In genomic region chr5:112279181-112280021, GRCm38 (mm10) we compare ENCODE assay signal across 9 mouse cellular contexts. TPM values are rescaled to one million over a fixed set of nuclear protein-coding genes. Genes with fewer than 3 reads are reported as not detected.
DNase-seq lines count a peak whose midpoint lies in the region; ATAC-seq lines count a peak whose summit lies in the region.
"Had no signal": no experiment of that assay in that cellular context is flagged by ENCODE, and none has a peak within 500 bp of the region (broad histone marks: within the 10 kb centered on the region; RNA-seq: fewer than 3 reads in every experiment).

No protein-coding gene starts in this region.

- 0 out of 2 replicates have a peak overlapping the region, but pooled peaks have one; percentile 21 for H3K9ac ChIP-seq in embryonic facial prominence, embryonic 13.5 days
- H3K9ac ChIP-seq in limb, embryonic 12.5 days (replicated peaks): no peak overlapping the region
- H3K9ac ChIP-seq: midbrain, embryonic 15.5 days had no signal

- no peaks in the 10 kb centered on the region; the same call in 1 of the 2 replicates for H3K36me3 ChIP-seq in embryonic facial prominence, embryonic 13.5 days
- 0 out of 2 replicates have a peak, but pooled peaks cover 4% of the 10 kb centered on the region for H3K36me3 ChIP-seq in limb, embryonic 12.5 days
- H3K36me3 ChIP-seq: midbrain, embryonic 15.5 days had no signal

- no peak overlapping the region for H3K4me2 ChIP-seq in embryonic facial prominence, embryonic 13.5 days
- H3K4me2 ChIP-seq in limb, embryonic 12.5 days: no peak overlapping the region
- H3K4me2 ChIP-seq: midbrain, embryonic 15.5 days had no signal

- no peak for ATAC-seq in embryonic facial prominence, embryonic 13.5 days (ENCODE audit: insufficient number of reproducible peaks, insufficient read depth, low FRiP score, low TSS enrichment, low read depth)
- ATAC-seq in limb, embryonic 12.5 days (ENCODE audit: insufficient number of reproducible peaks, insufficient read depth, low FRiP score, low TSS enrichment, low read depth): no peak
- ATAC-seq: midbrain, embryonic 15.5 days had no signal

- WGBS in embryonic facial prominence, embryonic 13.5 days: 80% methylated on average over 17 of the region's 17 CpGs
- 88% methylated on average over 17 of the region's 17 CpGs for WGBS in limb, embryonic 12.5 days

- H3K27me3 ChIP-seq in embryonic facial prominence, embryonic 13.5 days: peaks cover 2% of the 10 kb centered on the region; the same call in 1 of the 2 replicates
- no peaks in the 10 kb centered on the region for H3K27me3 ChIP-seq in limb, embryonic 12.5 days
- H3K27me3 ChIP-seq: midbrain, embryonic 15.5 days had no signal

- H3K4me1 ChIP-seq in embryonic facial prominence, embryonic 13.5 days: peaks cover 69% of the 10 kb centered on the region
- peaks cover 53% of the 10 kb centered on the region for H3K4me1 ChIP-seq in limb, embryonic 12.5 days (replicated peaks)

- H3K27ac ChIP-seq in embryonic facial prominence, embryonic 13.5 days: no peak overlapping the region
- H3K27ac ChIP-seq in limb, embryonic 12.5 days: 0 out of 2 replicates have a peak overlapping the region, but pooled peaks have one; percentile 23
- H3K27ac ChIP-seq: midbrain, embryonic 15.5 days had no signal

- intact Hi-C loops in left cerebral cortex, postnatal 25 days (cut with DNase I): no loop called here

- H3K9me3 ChIP-seq in embryonic facial prominence, embryonic 13.5 days: no peaks in the 10 kb centered on the region
- no peaks in the 10 kb centered on the region for H3K9me3 ChIP-seq in limb, embryonic 12.5 days
- H3K9me3 ChIP-seq: midbrain, embryonic 15.5 days had no signal

- peak; percentile 80 for DNase-seq in gastrocnemius, adult 18-20 months (ENCODE audit: low spot score)
- no peak for DNase-seq in gastrocnemius, postnatal 4 days (ENCODE audit: low spot score in 2 of 2)
- DNase-seq in CD4-positive helper T cell, adult 2 months (ENCODE audit: low read depth, low spot score): peak; percentile 42
- DNase-seq in left cerebral cortex, postnatal 25 days (ENCODE audit: low spot score in 2 of 2): no peak
- DNase-seq in T-cell, adult 2 months (ENCODE audit: low spot score): no peak
- no peak for DNase-seq in thymus, postnatal 10 days (ENCODE audit: low spot score in 2 of 2)

- no peak overlapping the region for H3K4me3 ChIP-seq in embryonic facial prominence, embryonic 13.5 days
- no peak overlapping the region for H3K4me3 ChIP-seq in limb, embryonic 12.5 days (replicated peaks)
- H3K4me3 ChIP-seq: midbrain, embryonic 15.5 days had no signal

RNA-seq across cellular contexts. Expression of gene Tpst2, which starts 2.9 kb away (rescaled TPM):
- 10 to 100 TPM; 16.0 to 22.4 TPM for total RNA-seq in gastrocnemius, adult 18-20 months (2021)
- total RNA-seq in gastrocnemius, postnatal 4 days (2021): 10 to 100 TPM; 25.4 to 26.2 TPM
- polyA plus RNA-seq in embryonic facial prominence, embryonic 13.5 days (2015; fragmentation: Nextera tagmentation; extraction: Ambion mirVana): 38.7 and 42.8 TPM in 2 replicates
- 34.3 and 35.9 TPM in 2 replicates for polyA plus RNA-seq in limb, embryonic 12.5 days (2016; fragmentation: Nextera tagmentation; extraction: Ambion mirVana)
- 10 to 100 TPM; 39.0 to 43.9 TPM for total RNA-seq in left cerebral cortex, postnatal 25 days (2021)

RNA-seq across cellular contexts. Expression of gene Crybb1, which starts 23.8 kb away (rescaled TPM):
- total RNA-seq in gastrocnemius, adult 18-20 months (2021): 1 to 10 TPM; 1.2 to 1.9 TPM
- under 1 TPM; 0.64 to 0.70 TPM for total RNA-seq in gastrocnemius, postnatal 4 days (2021)
- polyA plus RNA-seq in embryonic facial prominence, embryonic 13.5 days (2015; fragmentation: Nextera tagmentation; extraction: Ambion mirVana): 1.0 and 1.3 TPM in 2 replicates
- 0.28 and 0.67 TPM in 2 replicates for polyA plus RNA-seq in limb, embryonic 12.5 days (2016; fragmentation: Nextera tagmentation; extraction: Ambion mirVana)
- 1 to 10 TPM; 7.7 to 9.9 TPM for total RNA-seq in left cerebral cortex, postnatal 25 days (2021)

RNA-seq across cellular contexts. Expression of gene Cryba4, which starts 27.1 kb away (rescaled TPM):
- under 1 TPM; 0.57 to 0.68 TPM for total RNA-seq in gastrocnemius, adult 18-20 months (2021)
- under 1 TPM; 0.91 to 0.98 TPM for total RNA-seq in gastrocnemius, postnatal 4 days (2021)
- 1.0 and 1.9 TPM in 2 replicates for polyA plus RNA-seq in embryonic facial prominence, embryonic 13.5 days (2015; fragmentation: Nextera tagmentation; extraction: Ambion mirVana)
- polyA plus RNA-seq in limb, embryonic 12.5 days (2016; fragmentation: Nextera tagmentation; extraction: Ambion mirVana): 0.59 and 0.64 TPM in 2 replicates
- total RNA-seq in left cerebral cortex, postnatal 25 days (2021): 1 to 10 TPM in 1 of 2 experiments, under 1 TPM in 1; 0.78 to 1.0 TPM

RNA-seq across cellular contexts. Expression of gene Tfip11, which starts 46.8 kb away (rescaled TPM):
- 10 to 100 TPM; 13.0 to 13.2 TPM for total RNA-seq in gastrocnemius, adult 18-20 months (2021)
- total RNA-seq in gastrocnemius, postnatal 4 days (2021): 10 to 100 TPM; 20.4 to 21.0 TPM
- polyA plus RNA-seq in embryonic facial prominence, embryonic 13.5 days (2015; fragmentation: Nextera tagmentation; extraction: Ambion mirVana): 31.8 and 32.8 TPM in 2 replicates
- 38.2 and 41.5 TPM in 2 replicates for polyA plus RNA-seq in limb, embryonic 12.5 days (2016; fragmentation: Nextera tagmentation; extraction: Ambion mirVana)
- 10 to 100 TPM; 39.9 to 40.0 TPM for total RNA-seq in left cerebral cortex, postnatal 25 days (2021)

Comparison
In these comparisons a context has a peak if more than half of its experiments do, and no peak if none do; other contexts are left out.
1. DNase-seq: peak in gastrocnemius, adult 18-20 months (single experiment) and CD4-positive helper T cell, adult 2 months (single experiment); none in gastrocnemius, postnatal 4 days (0 of 2), left cerebral cortex, postnatal 25 days (0 of 2), T-cell, adult 2 months (single experiment) and thymus, postnatal 10 days (0 of 2).